Mouse (Mus musculus) right cerebral cortex, postnatal 25 days (tissue): ENCODE results near the gene Ivd.

ENCODE experiments used
- DNase-seq: peaks from one replicate; pipeline ENCODE4 v3.0.0; 2022

The Ivd gene

DNA sequence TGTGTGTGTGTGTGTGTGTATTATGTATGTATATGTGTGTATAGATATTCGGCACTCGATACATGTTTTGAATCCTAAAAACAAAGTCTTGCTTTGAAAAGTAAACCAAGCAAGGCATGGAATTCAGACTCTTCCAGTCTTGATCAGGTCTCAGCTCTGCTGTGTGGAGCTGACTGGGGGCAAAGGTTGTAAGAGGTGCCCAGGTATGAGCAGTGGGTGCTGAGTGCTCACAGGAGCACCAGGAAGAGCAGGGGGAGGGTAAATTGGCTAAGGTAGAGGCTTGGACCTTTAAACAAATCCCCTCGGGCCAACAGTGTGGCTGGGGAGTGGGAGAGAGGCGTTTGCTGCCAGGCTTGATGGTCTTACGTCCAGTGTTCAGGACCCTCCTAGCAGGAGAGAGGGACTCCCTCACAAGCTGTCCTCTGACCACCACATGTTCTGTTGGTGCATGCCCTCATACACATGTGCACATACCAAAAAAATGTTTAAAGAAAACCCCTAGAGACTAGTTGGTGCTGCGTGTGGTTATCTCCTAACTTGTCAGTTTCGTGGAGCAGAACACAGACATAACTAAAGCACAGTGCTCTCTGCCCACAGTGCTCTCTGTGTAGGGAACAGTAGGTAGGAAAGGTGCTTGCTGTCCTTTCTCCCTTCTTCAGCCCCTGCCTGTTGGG, 49.0 kb downstream of the Ivd start:
- no peak for DNase-seq

DNA sequence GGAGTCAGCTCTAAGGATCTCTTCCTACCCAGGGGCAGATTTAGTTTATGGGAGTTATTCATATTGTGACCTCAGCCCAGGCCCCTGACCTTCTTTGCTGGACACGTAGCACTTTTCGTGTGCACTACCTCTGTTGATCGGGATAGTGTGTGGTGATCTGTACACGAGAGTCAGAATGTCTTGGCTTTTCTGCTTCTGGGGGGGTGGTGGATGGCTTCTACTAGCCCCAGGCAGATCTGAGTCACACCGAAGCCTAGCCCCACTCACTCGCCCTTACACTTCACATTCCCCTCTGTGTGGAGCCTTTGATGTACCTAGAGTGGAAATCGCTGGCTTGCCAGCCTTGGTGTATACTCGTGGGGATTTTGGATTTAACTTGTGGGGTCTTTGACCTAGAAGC, 51.0 kb downstream of the Ivd start:
- no peak for DNase-seq

DNA sequence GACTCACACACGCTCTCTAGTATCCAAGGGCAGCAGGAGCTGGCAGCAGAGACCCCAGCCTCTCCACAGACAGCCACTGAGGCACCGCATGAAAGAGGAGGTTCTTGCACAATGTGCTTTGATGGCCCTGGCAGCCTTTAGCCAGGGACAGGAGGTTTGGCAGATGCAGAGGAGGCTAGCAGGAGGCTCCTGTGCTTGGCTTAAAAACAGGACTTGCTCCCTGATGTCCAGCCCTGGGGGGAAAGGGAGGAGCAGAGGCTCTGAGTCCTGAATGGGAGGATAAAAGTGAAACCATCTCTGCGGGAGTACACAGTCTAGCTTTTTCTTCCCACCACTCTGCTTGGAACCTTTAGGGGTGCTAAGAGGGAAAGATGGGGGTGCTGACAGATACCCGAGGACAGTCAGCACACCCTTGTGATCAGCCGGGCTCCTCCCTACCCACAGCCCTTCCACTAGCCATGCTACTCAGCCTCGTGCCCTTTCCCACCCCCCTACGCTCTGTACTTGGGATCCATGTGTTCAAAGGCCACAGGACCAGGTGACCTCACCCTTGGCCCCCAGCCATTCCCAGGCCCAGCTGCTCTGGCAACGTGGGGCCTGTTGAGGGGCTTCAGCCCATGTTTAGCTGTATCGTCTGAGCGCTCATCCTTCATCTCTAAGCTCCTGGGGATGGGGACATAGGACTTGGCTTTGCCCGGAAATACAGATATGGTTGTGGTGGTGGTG, 52.0 kb downstream of the Ivd start:
- no peak for DNase-seq

- DNase-seq, result no peak
These were observed 52.9 kb downstream of the Ivd start for GRCm38 (mm10) chr2:118914685-118915084.

- DNase-seq, result no peak
These were observed 54.7 kb downstream of the Ivd start for GRCm38 (mm10) chr2:118916436-118916835.

DNA sequence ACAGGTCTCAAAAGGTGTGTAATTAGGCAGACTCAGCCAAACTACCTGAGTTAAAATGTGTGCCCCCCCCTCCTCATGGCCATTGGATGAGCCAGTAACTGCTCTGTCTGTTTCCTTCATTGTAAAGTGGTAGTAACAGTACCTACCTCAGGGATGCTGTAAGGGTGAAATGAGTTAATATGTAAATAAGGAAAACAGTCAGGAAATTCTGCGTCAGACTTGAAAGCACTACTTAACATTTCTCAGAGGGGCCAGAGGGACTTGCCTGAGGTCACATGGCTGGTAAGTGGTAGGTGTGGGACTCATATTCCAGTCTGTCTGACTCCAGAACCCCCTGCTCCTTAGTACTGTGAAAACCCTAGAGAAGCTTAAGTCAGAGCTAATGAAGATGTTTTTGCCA, 56.8 kb downstream of the Ivd start:
- no peak for DNase-seq

DNA sequence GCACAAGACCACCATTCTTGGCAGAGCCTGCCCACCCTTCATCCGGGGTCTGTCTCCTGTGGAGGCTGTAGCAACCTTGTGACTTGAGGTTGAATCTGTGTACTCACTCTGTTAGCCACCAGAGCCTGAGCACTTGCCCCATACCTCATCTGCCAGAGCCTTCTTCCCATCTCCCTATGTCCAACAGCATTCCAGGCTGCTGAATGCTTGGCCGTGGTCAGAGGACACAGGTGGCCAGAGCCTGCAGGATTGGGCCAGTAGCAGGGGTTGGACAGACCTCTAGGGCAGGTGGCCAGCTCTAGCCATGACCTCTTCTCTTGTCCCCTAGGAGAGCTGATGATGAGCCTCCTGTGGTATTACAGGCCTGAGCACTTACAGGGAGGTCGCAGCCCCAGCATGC, 58.7 kb downstream of the Ivd start:
- DNase-seq, result no peak

DNA sequence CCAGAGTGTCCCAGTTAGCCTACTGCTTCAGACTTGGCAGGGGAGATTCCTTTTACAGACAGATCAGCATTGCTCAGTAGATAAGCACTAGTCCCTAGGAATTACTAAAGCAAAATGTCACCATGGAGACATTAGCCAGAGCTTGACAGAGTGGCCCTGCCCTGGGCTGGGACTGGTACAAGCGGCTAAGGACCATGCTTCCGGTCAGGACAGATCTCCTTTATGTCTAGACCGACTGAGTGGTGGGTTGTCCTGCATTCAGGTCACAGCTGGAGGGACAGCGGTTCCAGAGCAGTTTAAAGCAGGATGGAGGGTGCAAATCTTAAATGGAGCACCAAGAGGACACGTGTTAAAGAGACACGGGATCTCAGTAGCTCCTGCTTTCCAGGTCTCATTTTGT, 64.2 kb downstream of the Ivd start:
- DNase-seq, result no peak

DNA sequence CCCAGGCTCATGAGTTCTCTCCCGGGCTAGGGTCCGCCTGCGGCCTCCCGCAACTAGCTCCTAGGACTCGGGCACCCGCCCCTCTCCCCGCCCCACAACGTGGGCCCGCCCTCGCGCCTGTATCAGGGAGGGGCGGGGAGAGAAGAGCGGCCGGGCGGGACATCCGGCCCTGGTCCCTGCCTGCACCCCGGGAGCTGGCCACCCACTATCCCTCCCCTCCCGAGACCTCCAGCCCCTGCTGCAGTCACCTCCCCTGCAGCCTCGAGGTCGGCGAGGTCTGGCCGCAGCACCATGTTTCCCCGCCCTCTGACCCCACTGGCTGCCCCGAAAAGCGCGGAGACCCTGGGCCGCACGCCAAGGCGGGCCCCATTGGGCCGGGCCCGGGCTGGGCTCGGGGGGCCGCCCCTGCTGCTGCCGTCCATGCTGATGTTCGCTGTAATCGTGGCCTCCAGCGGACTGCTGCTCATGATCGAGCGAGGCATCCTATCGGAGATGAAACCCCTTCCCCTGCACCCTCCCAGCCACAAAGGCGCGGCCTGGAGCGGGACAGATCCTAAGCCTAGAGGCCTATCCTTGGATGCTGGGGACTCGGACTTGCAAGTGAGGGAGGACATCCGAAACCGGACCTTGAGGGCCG, 64.7 kb downstream of the Ivd start, which contains the start of gene Chst14:
Gene Chst14 (plus strand): TSS at position 136 of the 637 bp plus-strand sequence.
- DNase-seq, result peak; percentile 43

DNA sequence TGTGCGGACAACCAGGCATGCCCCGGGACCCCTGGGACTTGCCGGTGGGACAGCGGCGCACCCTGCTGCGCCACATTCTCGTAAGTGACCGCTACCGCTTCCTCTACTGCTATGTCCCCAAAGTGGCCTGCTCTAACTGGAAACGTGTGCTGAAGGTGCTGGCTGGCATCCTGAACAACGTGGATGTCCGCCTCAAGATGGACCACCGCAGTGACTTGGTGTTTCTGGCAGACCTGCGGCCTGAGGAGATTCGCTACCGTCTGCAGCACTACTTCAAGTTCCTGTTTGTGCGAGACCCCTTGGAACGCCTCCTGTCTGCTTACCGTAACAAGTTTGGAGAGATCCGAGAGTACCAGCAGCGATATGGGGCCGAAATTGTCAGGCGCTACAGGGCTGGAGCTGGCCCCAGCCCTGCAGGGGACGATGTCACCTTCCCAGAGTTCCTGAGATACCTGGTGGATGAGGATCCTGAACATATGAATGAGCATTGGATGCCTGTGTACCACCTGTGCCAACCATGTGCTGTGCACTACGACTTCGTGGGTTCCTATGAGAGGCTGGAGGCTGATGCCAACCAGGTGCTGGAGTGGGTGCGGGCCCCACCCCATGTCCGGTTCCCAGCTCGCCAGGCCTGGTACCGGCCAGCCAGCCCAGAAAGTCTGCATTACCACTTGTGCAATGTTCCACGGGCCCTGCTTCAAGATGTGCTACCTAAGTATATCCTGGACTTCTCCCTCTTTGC, 65.4 kb downstream of the Ivd start:
- no peak for DNase-seq
